In genomic region chr2:6876547-6876946, GRCm38 (mm10) we compare ENCODE assay signal across 9 mouse cellular contexts.
DNase-seq lines count a peak whose midpoint lies in the region.
"Had no signal": no experiment of that assay in that cellular context is flagged by ENCODE, and none has a peak within 500 bp of the region (broad histone marks: within the 10 kb centered on the region; RNA-seq: fewer than 3 reads in every experiment).

No protein-coding gene starts in this region.

- DNase-seq in heart, adult 18-20 months = peak; percentile 16 to 34
- no peak for DNase-seq in heart, postnatal 36 days
- peak; percentile 76 for DNase-seq in right cerebral cortex, adult 18-20 months
- DNase-seq in right cerebral cortex, postnatal 14 days = no peak
- DNase-seq in left cerebral cortex, postnatal 4 days = peak; percentile 40
- DNase-seq in right cerebral cortex, postnatal 4 days = peak; percentile 19
- DNase-seq in adrenal gland, postnatal 4 days (ENCODE audit: low spot score in 2 of 2) = no peak
- no peak for DNase-seq in cerebellum, adult 8-10 months
- DNase-seq: kidney, adult 8-10 months had no signal

- intact Hi-C loops in heart, postnatal 36 days (cut with DNase I) = loop anchor here (10.0 kb wide), 1 partner anchor 208 kb away; no protein-coding TSS in a partner anchor
- intact Hi-C loops in left cerebral cortex, postnatal 4 days (cut with DNase I) = no loop called here

Comparison
In these comparisons a context has a peak if more than half of its experiments do, and no peak if none do; other contexts are left out.
1. DNase-seq: peak in heart, adult 18-20 months (2 of 2), right cerebral cortex, adult 18-20 months (single experiment), left cerebral cortex, postnatal 4 days (single experiment) and right cerebral cortex, postnatal 4 days (single experiment); none in heart, postnatal 36 days (0 of 2), right cerebral cortex, postnatal 14 days (single experiment), adrenal gland, postnatal 4 days (0 of 2) and cerebellum, adult 8-10 months (single experiment).